Mouse (Mus musculus) spleen, adult 2 months (tissue): Measurements from ENCODE around the gene Gm45717. TPM values are rescaled to one million over a fixed set of nuclear protein-coding genes. Genes with fewer than 3 reads are reported as not detected.
"Not testable (repeated sequence)": the region's sequence is repeated elsewhere in the genome, so short reads cannot be mapped to it uniquely, and the experiment has no call there.

Source experiments
- DNase-seq, 2 experiments: peaks; one replicate each; pipeline versions ENCODE4 v3.0.0 to v3.0.0-alpha.2; 2012 to 2021; ENCODE audit warnings: low spot score in 2 of 2, low read depth in 1 of 2
- H3K27ac ChIP-seq: fragments of 200-500 bp; 2 replicates; pipeline ENCODE4 v1.5.1; 2012; ENCODE audit warnings: low read length, inconsistent platforms; ENCODE audit not compliant: insufficient read depth
- H3K27me3 ChIP-seq: fragments of 200-500 bp; 2 replicates; pipeline ENCODE4 v1.6.1; 2012; ENCODE audit warnings: mild to moderate bottlenecking, moderate library complexity, low read length, inconsistent platforms; ENCODE audit not compliant: control insufficient read depth, insufficient read depth
- H3K36me3 ChIP-seq: fragments of 200-500 bp; 2 replicates; pipeline ENCODE4 v1.6.1; 2012; ENCODE audit warnings: mild to moderate bottlenecking, low read length, inconsistent platforms; ENCODE audit not compliant: control insufficient read depth, insufficient read depth
- H3K4me1 ChIP-seq: fragments of 200-500 bp; 2 replicates; pipeline ENCODE4 v1.6.1; 2011; ENCODE audit warnings: inconsistent platforms; ENCODE audit not compliant: control insufficient read depth, insufficient read depth, insufficient read length
- H3K4me3 ChIP-seq: fragments of 200-500 bp; 2 replicates; pipeline ENCODE4 v1.5.1; 2011; ENCODE audit warnings: mild to moderate bottlenecking, inconsistent platforms; ENCODE audit not compliant: insufficient read depth, insufficient read length; ENCODE audit errors: extremely low read depth
- CTCF ChIP-seq: fragments of 200-500 bp; IDR thresholded peaks from 2 replicates; pipeline ENCODE4 v1.5.1; 2011; ENCODE audit warnings: mild to moderate bottlenecking, inconsistent platforms; ENCODE audit not compliant: insufficient read depth, insufficient read length, insufficient replicate concordance; ENCODE audit errors: extremely low read depth
- POLR2A ChIP-seq: fragments of 200-500 bp; IDR thresholded peaks from 2 replicates; pipeline ENCODE4 v1.6.1; 2011; ENCODE audit warnings: low read depth, low read length, inconsistent platforms
- WGBS: fragments of 180-500 bp; shearing (Covaris S2); methylation state at CpG from one replicate; pipeline ENCODE4 v1.1.7; 2018; 5-methylcytosine and 5-hydroxymethylcytosine counted together
- polyA plus RNA-seq: library from polyadenylated mRNA; depleted of rRNA; stranded (reverse); fragments of >200 nt; gene quantifications from 2 replicates; pipeline ENCODE4 v1.2.3, GENCODE M21; 2012

The Gm45717 gene
- polyA plus RNA-seq, 1 experiment = not detected

DNA sequence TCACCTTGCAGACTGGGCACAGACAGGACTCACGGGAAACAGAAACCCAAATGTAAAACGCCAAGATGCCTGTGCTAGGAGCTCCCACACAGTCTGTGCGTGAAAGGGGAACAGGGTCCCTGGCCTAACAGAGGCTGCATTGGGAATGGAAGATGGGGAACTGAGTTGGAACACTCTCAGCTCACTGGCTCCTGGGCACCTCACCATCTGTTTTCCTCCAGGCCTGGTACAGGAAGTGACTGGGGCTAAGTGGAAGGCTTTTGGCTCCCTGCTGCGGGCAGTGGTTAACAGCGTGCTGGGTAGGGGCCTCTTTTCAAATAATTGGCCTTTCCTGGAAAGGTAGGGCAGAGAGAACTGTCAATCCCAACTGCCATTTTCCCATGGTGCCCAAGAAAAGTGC is 34.9 kb upstream of the Gm45717 start:
- Histone ChIP-seq H3K27me3 (no peaks in the 10 kb centered on the region), H3K27ac (no peak overlapping the region), H3K4me3 (no peak overlapping the region), H3K36me3 (no peaks in the 10 kb centered on the region), H3K4me1 (peaks cover 4% of the 10 kb centered on the region; the same call in 1 of the 2 replicates)
- no peak for TF ChIP-seq CTCF
- TF ChIP-seq POLR2A = no peak
- WGBS = 26% methylated on average over 5 of the region's 5 CpGs
- no peak for DNase-seq

DNA sequence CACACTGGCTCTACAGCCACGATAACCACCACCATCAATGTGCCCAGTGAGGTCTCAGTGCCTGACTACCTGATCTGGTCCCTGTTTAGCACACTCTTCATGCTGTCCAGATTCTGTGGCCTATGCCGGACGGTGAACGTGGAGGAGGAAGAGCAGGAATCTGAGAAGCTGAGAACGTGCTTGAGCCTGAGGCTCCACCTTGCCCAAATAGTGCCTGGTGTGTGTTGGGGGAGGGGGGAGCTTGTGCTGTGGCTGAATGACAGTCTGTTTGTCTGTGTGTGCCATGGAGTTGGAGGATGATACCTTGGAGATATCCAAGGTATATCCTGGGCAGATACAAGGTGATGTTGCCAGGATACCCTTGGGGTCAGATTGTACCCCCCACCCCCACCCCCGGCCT is 34.4 kb upstream of the Gm45717 start:
- H3K4me1 ChIP-seq = peaks cover 4% of the 10 kb centered on the region; the same call in 1 of the 2 replicates
- H3K4me3 ChIP-seq = no peak overlapping the region
- 34% methylated on average over 6 of the region's 6 CpGs for WGBS
- DNase-seq = no peak
- H3K36me3 ChIP-seq = no peaks in the 10 kb centered on the region
- no peak overlapping the region for H3K27ac ChIP-seq
- no peaks in the 10 kb centered on the region for H3K27me3 ChIP-seq
- no peak for TF ChIP-seq CTCF

DNA sequence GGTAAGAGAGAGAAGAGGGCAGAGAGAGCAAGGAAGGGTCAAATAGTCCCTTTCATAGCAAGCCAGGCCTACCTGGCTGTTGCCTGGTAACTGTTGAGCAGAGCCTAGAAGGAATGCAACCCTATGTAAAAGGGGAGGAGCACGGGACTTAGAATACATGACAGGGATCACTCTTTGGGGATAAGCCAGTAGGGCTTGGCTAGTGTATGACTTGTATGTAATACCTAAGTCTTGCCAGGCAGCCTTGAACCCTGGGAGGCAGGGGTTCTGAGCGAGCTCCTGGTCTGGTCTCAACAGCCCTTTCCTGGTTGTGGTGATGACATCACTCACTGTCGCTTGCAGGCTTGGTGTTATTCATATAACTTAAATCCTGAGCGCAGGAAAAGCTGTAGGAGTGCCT is 33.3 kb upstream of the Gm45717 start:
- Histone ChIP-seq H3K4me1 (peaks cover 4% of the 10 kb centered on the region; the same call in 1 of the 2 replicates), H3K36me3 (no peaks in the 10 kb centered on the region), H3K27ac (no peak overlapping the region), H3K4me3 (no peak overlapping the region), H3K27me3 (no peaks in the 10 kb centered on the region)
- DNase-seq = no peak
- 85% methylated on average over 4 of the region's 4 CpGs for WGBS
- TF ChIP-seq CTCF (no peak), POLR2A (no peak)

DNA sequence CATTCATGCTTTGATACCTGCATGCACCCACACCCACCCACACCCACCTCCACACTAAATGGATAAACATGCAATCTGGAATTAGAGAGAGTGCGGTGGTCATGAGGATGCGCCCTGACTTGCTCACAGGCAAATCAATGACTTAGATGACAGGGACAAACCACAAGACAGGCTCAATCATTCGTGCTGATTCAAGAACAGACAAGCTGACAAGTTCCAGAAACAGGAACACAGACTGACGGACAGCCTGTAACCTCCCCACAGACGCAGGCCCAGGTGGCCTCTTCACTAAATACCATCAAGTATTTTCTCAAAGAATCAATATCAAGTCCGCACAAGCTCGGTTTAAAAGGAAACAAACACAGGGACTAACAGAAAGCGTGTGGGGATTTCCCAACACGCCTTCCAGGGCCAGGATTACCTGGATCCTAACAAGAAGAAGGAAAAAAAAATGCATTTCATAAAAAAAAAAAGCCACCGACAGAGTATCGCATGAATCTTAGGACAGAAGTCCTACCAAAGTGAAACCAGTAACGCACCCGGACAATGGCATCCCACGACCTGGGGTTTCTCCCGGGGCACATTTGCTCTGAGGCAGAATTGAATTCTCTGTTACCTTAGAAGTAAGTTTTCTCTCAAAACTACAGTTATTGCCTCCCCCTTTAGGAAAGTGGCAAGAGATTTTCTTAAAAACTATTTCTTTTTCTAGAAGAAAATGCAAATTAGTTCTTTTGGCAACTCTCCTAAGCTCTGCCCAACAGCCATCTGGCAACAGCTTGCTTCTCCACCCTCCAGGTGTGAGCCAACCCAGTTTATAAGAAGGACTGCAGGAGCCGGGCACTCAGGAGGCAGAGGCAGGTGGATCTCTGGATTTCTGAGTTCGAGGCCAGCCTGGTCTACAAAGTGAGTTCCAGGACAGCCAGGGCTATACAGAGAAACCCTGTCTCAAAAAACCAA is 31.7 kb upstream of the Gm45717 start:
- TF ChIP-seq CTCF (no peak), POLR2A (no peak)
- DNase-seq = no peak
- 49% methylated on average over 17 of the region's 17 CpGs for WGBS
- peaks cover 4% of the 10 kb centered on the region; the same call in 1 of the 2 replicates for H3K4me1 ChIP-seq
- H3K27me3 ChIP-seq = no peaks in the 10 kb centered on the region
- no peaks in the 10 kb centered on the region for H3K36me3 ChIP-seq
- no peak overlapping the region for H3K4me3 ChIP-seq
- H3K27ac ChIP-seq = no peak overlapping the region

DNA sequence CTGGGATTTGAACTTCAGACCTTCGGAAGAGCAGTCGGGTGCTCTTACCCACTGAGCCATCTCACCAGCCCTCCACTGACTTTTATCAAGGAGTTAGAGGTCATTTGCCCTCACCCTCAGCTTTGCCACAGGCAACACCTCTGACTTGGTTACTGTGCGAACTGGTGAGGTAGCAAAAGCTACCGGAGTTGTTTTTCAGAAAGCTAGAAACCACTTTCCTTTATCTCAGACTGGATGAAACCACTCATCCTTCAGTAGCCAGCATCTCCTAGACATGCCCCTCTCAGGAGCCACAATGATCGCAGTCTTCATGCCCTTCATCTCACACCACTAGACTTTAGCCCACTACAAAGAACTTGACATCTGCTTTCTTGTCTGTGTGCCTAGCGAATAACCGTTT is 27.2 kb upstream of the Gm45717 start:
- TF ChIP-seq POLR2A (no peak), CTCF (no peak)
- DNase-seq = no peak
- WGBS = 74% methylated on average over 7 of the region's 7 CpGs

DNA sequence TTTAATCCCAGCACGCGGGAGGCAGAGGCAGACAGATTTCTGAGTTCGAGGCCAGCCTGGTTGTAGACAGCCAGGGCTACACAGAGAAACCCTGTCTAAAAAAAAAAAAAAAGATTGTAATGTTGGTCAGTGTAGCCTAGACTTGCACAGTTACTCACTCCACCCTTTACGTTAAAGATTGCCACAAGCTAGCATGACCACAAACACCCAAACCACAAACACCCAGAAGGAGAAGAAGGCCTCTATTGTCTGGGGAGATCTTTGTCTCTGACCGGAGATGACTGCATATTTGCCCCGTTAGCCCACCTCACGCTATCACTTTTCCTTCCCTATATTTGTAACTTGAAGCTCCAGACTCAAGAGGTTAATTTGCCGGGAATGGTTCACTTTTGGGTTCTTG is 26.0 kb upstream of the Gm45717 start:
- TF ChIP-seq POLR2A (no peak), CTCF (no peak)
- Histone ChIP-seq H3K27ac (no peak overlapping the region), H3K4me3 (no peak overlapping the region), H3K4me1 (no peaks in the 10 kb centered on the region; the same call in 1 of the 2 replicates), H3K27me3 (no peaks in the 10 kb centered on the region), H3K36me3 (no peaks in the 10 kb centered on the region)
- 33% methylated on average over 8 of the region's 8 CpGs for WGBS
- no peak for DNase-seq

More for the DNA sequence above, 27.2 kb upstream of the Gm45717 start:
- H3K27me3 ChIP-seq = no peaks in the 10 kb centered on the region
- no peaks in the 10 kb centered on the region; the same call in 1 of the 2 replicates for H3K4me1 ChIP-seq
- H3K4me3 ChIP-seq = no peak overlapping the region
- no peak overlapping the region for H3K27ac ChIP-seq
- H3K36me3 ChIP-seq = no peaks in the 10 kb centered on the region

DNA sequence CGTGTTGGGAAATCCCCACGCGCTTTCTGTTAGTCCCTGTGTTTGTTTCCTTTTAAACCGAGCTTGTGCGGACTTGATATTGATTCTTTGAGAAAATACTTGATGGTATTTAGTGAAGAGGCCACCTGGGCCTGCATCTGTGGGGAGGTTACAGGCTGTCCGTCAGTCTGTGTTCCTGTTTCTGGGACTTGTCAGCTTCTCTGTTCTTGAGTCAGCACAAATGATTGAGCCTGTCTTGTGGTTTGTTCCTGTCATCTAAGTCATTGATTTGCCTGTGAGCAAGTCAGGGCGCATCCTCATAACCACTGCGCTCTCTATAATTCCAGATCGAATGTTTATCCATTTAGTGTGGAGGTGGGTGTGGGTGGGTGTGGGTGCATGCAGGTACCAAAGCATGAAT is 21.0 kb upstream of the Gm45717 start:
- DNase-seq, H3K36me3 ChIP-seq, H3K27me3 ChIP-seq, H3K4me3 ChIP-seq, H3K27ac ChIP-seq, H3K4me1 ChIP-seq: not testable (repeated sequence)
- 69% methylated on average over 9 of the region's 9 CpGs for WGBS
